Mouse (Mus musculus) spleen, adult 12 weeks (tissue): ENCODE data around the gene Serf2.

Experiments used
- DNase-seq: peaks from one replicate; pipeline ENCODE4 v3.0.0; 2022; ENCODE audit warnings: low spot score

Gene Serf2

GRCm38 (mm10) chr2:121505942-121506882 lies 57.2 kb downstream of the Serf2 start, which contains the start of the genes Mfap1a and Wdr76:
Gene Mfap1a (minus strand): TSS chr2:121506665.
Gene Wdr76 (plus strand): TSS chr2:121506723.
- peak; percentile 72 for DNase-seq

- no peak for DNase-seq
Observed at GRCm38 (mm10) chr2:121507173-121507950, 58.4 kb downstream of the Serf2 start.
